Mouse (Mus musculus): ENCODE measurements around the gene Ube2e3. TPM values are rescaled to one million over a fixed set of nuclear protein-coding genes. Genes with fewer than 3 reads are reported as not detected.

Gene Ube2e3
- polyA plus RNA-seq, 1 experiment from 2014 or later = 148 TPM

DNA sequence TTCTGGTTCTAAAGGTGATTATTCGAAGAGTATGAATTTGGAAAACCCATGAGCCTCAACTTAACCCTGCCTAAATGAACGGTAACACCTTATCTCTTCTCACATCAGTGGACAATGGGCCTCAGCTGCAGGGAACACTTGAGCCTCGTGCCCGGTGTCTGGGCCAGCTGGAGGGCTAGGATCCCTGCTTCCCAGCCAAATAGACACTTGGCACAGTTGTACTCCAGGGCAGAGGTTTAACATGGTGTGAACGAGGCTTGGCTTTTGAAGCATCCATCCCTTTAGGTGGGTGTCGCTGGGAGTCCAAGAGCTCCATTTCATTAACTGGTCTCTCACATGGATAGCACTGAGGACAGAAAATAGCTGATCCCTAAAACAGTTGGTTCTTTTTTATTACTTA is 102.2 kb downstream of the Ube2e3 start:
- H3K4me3 ChIP-seq (ENCODE audit: low read length) = no peak overlapping the region
- H3K9ac ChIP-seq (replicated peaks; ENCODE audit: low read length) = no peak overlapping the region
- H3K36me3 ChIP-seq (ENCODE audit: insufficient read depth, low read length) = no peaks in the 10 kb centered on the region
- no peak overlapping the region for H3K4me2 ChIP-seq (replicated peaks; ENCODE audit: low read depth, low read length)
- H3K27ac ChIP-seq (ENCODE audit: low read length) = no peak overlapping the region
- no peaks in the 10 kb centered on the region for H3K9me3 ChIP-seq (ENCODE audit: low read length)
- H3K27me3 ChIP-seq (ENCODE audit: insufficient read depth, low read length) = no peaks in the 10 kb centered on the region
- H3K4me1 ChIP-seq (ENCODE audit: insufficient read depth, low read length) = no peaks in the 10 kb centered on the region
- WGBS = 68% methylated on average over 6 of the region's 6 CpGs
- no peak for ATAC-seq (ENCODE audit: low FRiP score, low TSS enrichment)

Data from kidney, embryonic 16.5 days (tissue).